Mouse (Mus musculus) c-Kit-positive CD71-negative TER-119-negative erythroid progenitor cells, embryonic 14.5 days (primary cell): ENCODE measurements around the gene Krt36.

Source experiments
- DNase-seq: peaks from one replicate; pipeline ENCODE4 v3.0.0-alpha.2; 2013; ENCODE audit warnings: low read depth

The Krt36 gene

GRCm38 (mm10) chr11:100087861-100088260, 17.6 kb downstream of the Krt36 start, which contains the start of gene Krt32:
Gene Krt32 (minus strand): TSS chr11:100088226.
- no peak for DNase-seq

GRCm38 (mm10) chr11:100073873-100074272, 31.6 kb downstream of the Krt36 start:
- DNase-seq = no peak

- DNase-seq = no peak
These were observed 38.0 kb downstream of the Krt36 start for GRCm38 (mm10) chr11:100067293-100068036.

GRCm38 (mm10) chr11:100066236-100067010, 39.0 kb downstream of the Krt36 start:
- DNase-seq = no peak

- DNase-seq = no peak
These were observed 46.6 kb downstream of the Krt36 start for GRCm38 (mm10) chr11:100058875-100059274.

- no peak for DNase-seq
These were observed 49.5 kb downstream of the Krt36 start for GRCm38 (mm10) chr11:100055686-100056655.
